Mouse (Mus musculus) kidney, adult 2 months (tissue): ENCODE data around the gene Cx3cr1. TPM values are rescaled to one million over a fixed set of nuclear protein-coding genes. Genes with fewer than 3 reads are reported as not detected.

Source experiments
- DNase-seq: peaks from one replicate; pipeline ENCODE4 v3.0.0; 2021
- H3K27ac ChIP-seq: fragments of 200-500 bp; 2 replicates; pipeline ENCODE4 v1.5.1; 2012; ENCODE audit warnings: low read depth, low read length, control low read depth, inconsistent platforms; ENCODE audit not compliant: insufficient read depth
- H3K27me3 ChIP-seq: fragments of 200-500 bp; replicated peaks from 2 replicates; pipeline ENCODE4 v1.6.1; 2012; ENCODE audit warnings: mild to moderate bottlenecking, moderate library complexity, low read length, inconsistent platforms; ENCODE audit not compliant: control insufficient read depth, insufficient read depth
- H3K36me3 ChIP-seq: fragments of 200-500 bp; 2 replicates; pipeline ENCODE4 v1.6.1; 2012; ENCODE audit warnings: mild to moderate bottlenecking, moderate library complexity, low read length, inconsistent platforms; ENCODE audit not compliant: control insufficient read depth, insufficient read depth
- H3K4me1 ChIP-seq: fragments of 200-500 bp; 2 replicates; pipeline ENCODE4 v1.6.1; 2011; ENCODE audit warnings: low read length; ENCODE audit not compliant: control insufficient read depth, insufficient read depth
- H3K4me3 ChIP-seq: fragments of 200-500 bp; 2 replicates; pipeline ENCODE4 v1.5.1; 2011; ENCODE audit warnings: mild to moderate bottlenecking, low read depth, low read length, control low read depth; ENCODE audit not compliant: insufficient read depth
- CTCF ChIP-seq: fragments of 200-500 bp; conservative IDR thresholded peaks from 2 replicates; pipeline ENCODE4 v1.5.1; 2011; ENCODE audit warnings: low read depth, mild to moderate bottlenecking, control low read depth, low read length, moderate library complexity, mixed read lengths; ENCODE audit not compliant: insufficient read depth, insufficient read length
- POLR2A ChIP-seq: fragments of 200-500 bp; IDR thresholded peaks from one replicate; pipeline ENCODE4 v1.6.1; 2011; ENCODE audit warnings: low read depth, low read length, control low read depth
- WGBS: fragments of 180-500 bp; shearing (Covaris S2); methylation state at CpG from one replicate; pipeline ENCODE4 v1.1.7; 2018; 5-methylcytosine and 5-hydroxymethylcytosine counted together
- polyA plus RNA-seq: library from polyadenylated mRNA; depleted of rRNA; stranded (reverse); fragments of >200 nt; gene quantifications from 2 replicates; pipeline ENCODE4 v1.2.3, GENCODE M21; 2012; rRNA removed

The Cx3cr1 gene
- polyA plus RNA-seq, 1 experiment: 6.1 TPM

GRCm38 (mm10) chr9:119854170-119854569 is 215.5 kb downstream of the Cx3cr1 start:
- DNase-seq: no peak
- no peaks in the 10 kb centered on the region for H3K27me3 ChIP-seq
- 52% methylated on average over 8 of the region's 8 CpGs for WGBS
- no peak for TF ChIP-seq POLR2A
- TF ChIP-seq CTCF: no peak
- no peaks in the 10 kb centered on the region for H3K36me3 ChIP-seq
- H3K27ac ChIP-seq: no peak overlapping the region
- peaks cover 11% of the 10 kb centered on the region; the same call in 1 of the 2 replicates for H3K4me1 ChIP-seq
- no peak overlapping the region for H3K4me3 ChIP-seq

GRCm38 (mm10) chr9:119853071-119853846 is 216.4 kb downstream of the Cx3cr1 start:
- H3K27ac ChIP-seq: peak overlapping the region; percentile 35

GRCm38 (mm10) chr9:119852347-119853030 is 217.2 kb downstream of the Cx3cr1 start:
- Histone ChIP-seq H3K27ac (no peak overlapping the region), H3K4me3 (no peak overlapping the region), H3K4me1 (peaks cover 11% of the 10 kb centered on the region; the same call in 1 of the 2 replicates), H3K36me3 (no peaks in the 10 kb centered on the region), H3K27me3 (no peaks in the 10 kb centered on the region)
- peak; percentile 82 for DNase-seq
- WGBS: 26% methylated on average over 10 of the region's 10 CpGs
- TF ChIP-seq CTCF: no peak
- TF ChIP-seq POLR2A: no peak

More at GRCm38 (mm10) chr9:119853071-119853846, 216.4 kb downstream of the Cx3cr1 start:
- Histone ChIP-seq H3K4me1 (peaks cover 11% of the 10 kb centered on the region; the same call in 1 of the 2 replicates), H3K36me3 (no peaks in the 10 kb centered on the region), H3K27me3 (no peaks in the 10 kb centered on the region), H3K4me3 (no peak overlapping the region)
- no peak for TF ChIP-seq POLR2A
- TF ChIP-seq CTCF: no peak
- WGBS: 22% methylated on average over 2 of the region's 2 CpGs
- peak; percentile 53 for DNase-seq

Other genes starting within 250 kb of the Cx3cr1 start
- 0.01 and 0.03 TPM in 2 replicates for gene Scn11a, start 244.4 kb downstream of the Cx3cr1 start, polyA plus RNA-seq
- 27.3 and 32.2 TPM in 2 replicates for gene Wdr48, start 175.0 kb downstream of the Cx3cr1 start, polyA plus RNA-seq
- 17.8 and 20.7 TPM in 2 replicates for gene Gorasp1, start 132.3 kb downstream of the Cx3cr1 start, polyA plus RNA-seq
- gene Ttc21a, start 132.3 kb downstream of the Cx3cr1 start, polyA plus RNA-seq: 0.06 and 0.07 TPM in 2 replicates
- 14.8 and 24.2 TPM in 2 replicates for gene Csrnp1, start 85.2 kb downstream of the Cx3cr1 start, polyA plus RNA-seq
- 0.18 and 0.94 TPM in 2 replicates for gene Xirp1, start 46.3 kb downstream of the Cx3cr1 start, polyA plus RNA-seq
- 0.10 and 0.33 TPM in 2 replicates for gene Ccr8, start 22.2 kb upstream of the Cx3cr1 start, polyA plus RNA-seq
- 49.6 and 52.0 TPM in 2 replicates for gene Slc25a38, start 40.5 kb upstream of the Cx3cr1 start, polyA plus RNA-seq
- gene Rpsa, start 57.8 kb upstream of the Cx3cr1 start, polyA plus RNA-seq: 1,195 and 1,310 TPM in 2 replicates
- not detected in 2 replicates for gene Mobp, start 79.8 kb upstream of the Cx3cr1 start, polyA plus RNA-seq
- 1.1 and 1.3 TPM in 2 replicates for gene Myrip, start 231.6 kb upstream of the Cx3cr1 start, polyA plus RNA-seq